In genomic region chr11:9150403-9150802, GRCm38 (mm10) we compare ENCODE assay signal across 6 mouse cellular contexts. TPM values are rescaled to one million over a fixed set of nuclear protein-coding genes. Genes with fewer than 3 reads are reported as not detected.
"Had no signal": no experiment of that assay in that cellular context is flagged by ENCODE, and none has a peak within 500 bp of the region (broad histone marks: within the 10 kb centered on the region; RNA-seq: fewer than 3 reads in every experiment).

No protein-coding gene starts in this region.

RNA-seq across cellular contexts. Expression of gene Abca13, which starts 41.3 kb away (rescaled TPM):
- total RNA-seq: gastrocnemius, adult 8-10 months; gastrocnemius, postnatal 14 days; gastrocnemius, postnatal 36 days; heart, adult 2 months; heart, postnatal 36 days; liver, adult 2 months had no signal
